Mouse (Mus musculus): ENCODE results near the gene Sae1.

Gene Sae1

GRCm38 (mm10) chr7:16274922-16275890, 112.4 kb downstream of the Sae1 start:
- no peak for DNase-seq (ENCODE audit: low spot score)

- DNase-seq (ENCODE audit: low spot score) = no peak
Observed at GRCm38 (mm10) chr7:16273766-16274140, 113.9 kb downstream of the Sae1 start.

GRCm38 (mm10) chr7:16273081-16273765, 114.4 kb downstream of the Sae1 start, which contains the start of gene Inafm1:
Gene Inafm1, minus strand, starts transcription at chr7:16273617.
- DNase-seq (ENCODE audit: low spot score) = no peak

- DNase-seq (ENCODE audit: low spot score) = no peak
Observed at GRCm38 (mm10) chr7:16272681-16273080, 114.9 kb downstream of the Sae1 start.

GRCm38 (mm10) chr7:16271139-16271538, 116.5 kb downstream of the Sae1 start:
- no peak for DNase-seq (ENCODE audit: low spot score)

Data from layer of hippocampus, adult 9-10 months (tissue).